Mouse (Mus musculus) olfactory bulb, adult 2 months (tissue): Measurements from ENCODE around the gene Gpr84.

Source experiments
- CTCF ChIP-seq: fragments of 200-500 bp; IDR thresholded peaks from 2 replicates; pipeline ENCODE4 v1.5.1; 2012; ENCODE audit warnings: low read depth, mild to moderate bottlenecking, low read length, moderate library complexity; ENCODE audit not compliant: insufficient read depth
- POLR2A ChIP-seq: fragments of 200-500 bp; IDR thresholded peaks from 2 replicates; pipeline ENCODE4 v1.6.1; 2012; ENCODE audit warnings: mild to moderate bottlenecking, low read depth, low read length, moderate library complexity; ENCODE audit not compliant: insufficient read depth

- TF ChIP-seq CTCF: no peak
- TF ChIP-seq POLR2A: no peak
Observed at GRCm38 (mm10) chr15:103299644-103300043, 10.8 kb downstream of the Gpr84 start.
